Mouse (Mus musculus) neural tube, embryonic 13.5 days (tissue): ENCODE measurements at regions not wholly inside any gene's neighbourhood (a gene's known extent, or its start where the extent isn't known, plus 50 kb on each side); places are given as distances from the start of the nearest gene placed in this dataset.

ENCODE experiments used
- ATAC-seq: fragments of 200-750 bp; cut with Nextera tagmentation; 2 replicates; pipeline ENCODE4 v1.8.0; 2017; ENCODE audit warnings: low read depth, mild to moderate bottlenecking, moderate TSS enrichment, moderate library complexity
- H3K27ac ChIP-seq: fragments of 300-500 bp; sonication (generic); replicated peaks from 2 replicates; pipeline ENCODE4 v1.5.1; 2015; ENCODE audit warnings: moderate library complexity, mild to moderate bottlenecking, inconsistent platforms
- H3K27me3 ChIP-seq: fragments of 300-500 bp; sonication (generic); 2 replicates; pipeline ENCODE4 v1.6.1; 2015; ENCODE audit warnings: mild to moderate bottlenecking, inconsistent platforms
- H3K36me3 ChIP-seq: fragments of 300-500 bp; sonication (generic); 2 replicates; pipeline ENCODE4 v1.6.1; 2015; ENCODE audit warnings: mild to moderate bottlenecking, inconsistent platforms
- H3K4me1 ChIP-seq: fragments of 300-500 bp; sonication (generic); replicated peaks from 2 replicates; pipeline ENCODE4 v1.6.1; 2015; ENCODE audit warnings: inconsistent platforms
- H3K4me2 ChIP-seq: fragments of 300-500 bp; sonication (generic); 2 replicates; pipeline ENCODE4 v1.6.1; 2015; ENCODE audit warnings: inconsistent platforms, mild to moderate bottlenecking, moderate library complexity
- H3K4me3 ChIP-seq: fragments of 300-500 bp; sonication (generic); 2 replicates; pipeline ENCODE4 v1.5.1; 2015; ENCODE audit warnings: mild to moderate bottlenecking, inconsistent platforms
- H3K9ac ChIP-seq: fragments of 300-500 bp; sonication (generic); 2 replicates; pipeline ENCODE4 v1.6.1; 2015; ENCODE audit warnings: moderate library complexity, mild to moderate bottlenecking, inconsistent platforms
- H3K9me3 ChIP-seq: fragments of 300-500 bp; sonication (generic); 2 replicates; pipeline ENCODE4 v1.6.1; 2016; ENCODE audit warnings: inconsistent platforms
- WGBS: fragments of 180-500 bp; shearing (Covaris S2); methylation state at CpG from one replicate; pipeline ENCODE4 v1.1.7; 2015; 5-methylcytosine and 5-hydroxymethylcytosine counted together

GRCm38 (mm10) chr3:132237344-132237743 is 152.3 kb downstream of the Dkk2 start:
- Histone ChIP-seq H3K4me2 (no peak overlapping the region), H3K27me3 (no peaks in the 10 kb centered on the region), H3K4me3 (no peak overlapping the region), H3K36me3 (no peaks in the 10 kb centered on the region), H3K9me3 (no peaks in the 10 kb centered on the region), H3K4me1 (no peaks in the 10 kb centered on the region), H3K9ac (no peak overlapping the region), H3K27ac (no peak overlapping the region)
- ATAC-seq: no peak
- WGBS: 78% methylated on average over 3 of the region's 3 CpGs

- no peaks in the 10 kb centered on the region for H3K27me3 ChIP-seq
- H3K4me1 ChIP-seq: no peaks in the 10 kb centered on the region
- no peak overlapping the region for H3K4me3 ChIP-seq
- H3K9me3 ChIP-seq: no peaks in the 10 kb centered on the region
- WGBS: 87% methylated on average over 1 of the region's 1 CpGs
- no peak overlapping the region for H3K4me2 ChIP-seq
- no peak overlapping the region for H3K27ac ChIP-seq
- H3K36me3 ChIP-seq: no peaks in the 10 kb centered on the region
- no peak for ATAC-seq
- H3K9ac ChIP-seq: no peak overlapping the region
Measured at GRCm38 (mm10) chr3:132257834-132258233, 172.7 kb downstream of the Dkk2 start.

GRCm38 (mm10) chr3:132269641-132270040 is 184.5 kb downstream of the Dkk2 start:
- Histone ChIP-seq H3K27me3 (no peaks in the 10 kb centered on the region), H3K4me2 (no peak overlapping the region)

GRCm38 (mm10) chr3:132274786-132275185 is 189.7 kb downstream of the Dkk2 start:
- ATAC-seq: no peak
- no peaks in the 10 kb centered on the region for H3K36me3 ChIP-seq
- H3K9me3 ChIP-seq: no peaks in the 10 kb centered on the region
- H3K27ac ChIP-seq: no peak overlapping the region
- no peaks in the 10 kb centered on the region for H3K4me1 ChIP-seq
- H3K27me3 ChIP-seq: no peaks in the 10 kb centered on the region
- 82% methylated on average over 10 of the region's 10 CpGs for WGBS
- H3K4me2 ChIP-seq: no peak overlapping the region
- no peak overlapping the region for H3K4me3 ChIP-seq
- H3K9ac ChIP-seq: no peak overlapping the region

More at GRCm38 (mm10) chr3:132269641-132270040, 184.5 kb downstream of the Dkk2 start:
- no peaks in the 10 kb centered on the region for H3K9me3 ChIP-seq
- H3K36me3 ChIP-seq: no peaks in the 10 kb centered on the region
- H3K4me1 ChIP-seq: no peaks in the 10 kb centered on the region
- no peak for ATAC-seq
- H3K27ac ChIP-seq: no peak overlapping the region
- no peak overlapping the region for H3K4me3 ChIP-seq
- H3K9ac ChIP-seq: no peak overlapping the region
- WGBS: 93% methylated on average over 1 of the region's 1 CpGs

- no peaks in the 10 kb centered on the region for H3K36me3 ChIP-seq
- H3K4me2 ChIP-seq: no peak overlapping the region
- H3K4me3 ChIP-seq: no peak overlapping the region
- H3K4me1 ChIP-seq: no peaks in the 10 kb centered on the region
- ATAC-seq: no peak
- WGBS: 85% methylated on average over 1 of the region's 1 CpGs
- H3K27ac ChIP-seq: no peak overlapping the region
- H3K27me3 ChIP-seq: no peaks in the 10 kb centered on the region
- no peaks in the 10 kb centered on the region for H3K9me3 ChIP-seq
- no peak overlapping the region for H3K9ac ChIP-seq
Measured at GRCm38 (mm10) chr3:132277771-132278170, 192.7 kb downstream of the Dkk2 start.

GRCm38 (mm10) chr3:132287714-132288113 is 202.6 kb downstream of the Dkk2 start:
- no peaks in the 10 kb centered on the region for H3K4me1 ChIP-seq
- H3K9ac ChIP-seq: no peak overlapping the region
- no peak for ATAC-seq
- 71% methylated on average over 3 of the region's 3 CpGs for WGBS
- no peak overlapping the region for H3K4me2 ChIP-seq
- no peaks in the 10 kb centered on the region for H3K27me3 ChIP-seq
- no peaks in the 10 kb centered on the region for H3K36me3 ChIP-seq
- no peak overlapping the region for H3K27ac ChIP-seq
- H3K4me3 ChIP-seq: no peak overlapping the region
- no peaks in the 10 kb centered on the region for H3K9me3 ChIP-seq

GRCm38 (mm10) chr3:132326961-132327360 is 241.9 kb downstream of the Dkk2 start:
- WGBS: 81% methylated on average over 4 of the region's 4 CpGs
- no peak overlapping the region for H3K27ac ChIP-seq
- no peaks in the 10 kb centered on the region for H3K9me3 ChIP-seq
- no peaks in the 10 kb centered on the region for H3K36me3 ChIP-seq
- no peak overlapping the region for H3K4me2 ChIP-seq
- ATAC-seq: no peak
- no peaks in the 10 kb centered on the region for H3K27me3 ChIP-seq
- no peak overlapping the region for H3K4me3 ChIP-seq
- H3K4me1 ChIP-seq: no peaks in the 10 kb centered on the region
- no peak overlapping the region for H3K9ac ChIP-seq

- Histone ChIP-seq H3K9ac (no peak overlapping the region), H3K4me2 (no peak overlapping the region), H3K27ac (no peak overlapping the region), H3K4me1 (no peaks in the 10 kb centered on the region), H3K4me3 (no peak overlapping the region), H3K36me3 (no peaks in the 10 kb centered on the region), H3K9me3 (no peaks in the 10 kb centered on the region), H3K27me3 (no peaks in the 10 kb centered on the region)
- no peak for ATAC-seq
- 60% methylated on average over 3 of the region's 3 CpGs for WGBS
Measured at GRCm38 (mm10) chr3:132343625-132344024, 258.5 kb downstream of the Dkk2 start.

- 85% methylated on average over 1 of the region's 1 CpGs for WGBS
- Histone ChIP-seq H3K9me3 (no peaks in the 10 kb centered on the region), H3K36me3 (no peaks in the 10 kb centered on the region), H3K4me1 (no peaks in the 10 kb centered on the region), H3K27me3 (no peaks in the 10 kb centered on the region), H3K4me2 (no peak overlapping the region), H3K9ac (no peak overlapping the region), H3K27ac (no peak overlapping the region), H3K4me3 (no peak overlapping the region)
- no peak for ATAC-seq
Measured at GRCm38 (mm10) chr3:132345856-132346255, 260.8 kb downstream of the Dkk2 start.

- Histone ChIP-seq H3K4me3 (no peak overlapping the region), H3K27me3 (no peaks in the 10 kb centered on the region), H3K9ac (no peak overlapping the region), H3K4me1 (no peaks in the 10 kb centered on the region), H3K36me3 (no peaks in the 10 kb centered on the region), H3K4me2 (no peak overlapping the region), H3K9me3 (no peaks in the 10 kb centered on the region), H3K27ac (no peak overlapping the region)
- WGBS: 71% methylated on average over 1 of the region's 1 CpGs
- ATAC-seq: no peak
Measured at GRCm38 (mm10) chr3:132349602-132350001, 264.5 kb downstream of the Dkk2 start.

GRCm38 (mm10) chr3:132353204-132353603 is 268.1 kb downstream of the Dkk2 start:
- H3K27ac ChIP-seq: no peak overlapping the region
- H3K9me3 ChIP-seq: no peaks in the 10 kb centered on the region
- ATAC-seq: no peak
- whole genome bisulfite sequencing: 81% methylated on average over 2 of the region's 2 CpGs
- H3K36me3 ChIP-seq: no peaks in the 10 kb centered on the region
- no peak overlapping the region for H3K4me2 ChIP-seq
- H3K4me3 ChIP-seq: no peak overlapping the region
- no peaks in the 10 kb centered on the region for H3K4me1 ChIP-seq
- no peak overlapping the region for H3K9ac ChIP-seq
- H3K27me3 ChIP-seq: no peaks in the 10 kb centered on the region

- Histone ChIP-seq H3K4me2 (no peak overlapping the region), H3K4me1 (no peaks in the 10 kb centered on the region), H3K27ac (no peak overlapping the region), H3K27me3 (no peaks in the 10 kb centered on the region), H3K9me3 (no peaks in the 10 kb centered on the region), H3K36me3 (no peaks in the 10 kb centered on the region), H3K4me3 (no peak overlapping the region), H3K9ac (no peak overlapping the region)
- WGBS: 88% methylated on average over 3 of the region's 3 CpGs
- no peak for ATAC-seq
Measured at GRCm38 (mm10) chr3:132359596-132359995, 270.0 kb upstream of the Gimd1 start.

- Histone ChIP-seq H3K4me2 (no peak overlapping the region), H3K27me3 (no peaks in the 10 kb centered on the region), H3K36me3 (no peaks in the 10 kb centered on the region), H3K9me3 (no peaks in the 10 kb centered on the region), H3K4me3 (no peak overlapping the region), H3K27ac (no peak overlapping the region), H3K9ac (no peak overlapping the region), H3K4me1 (no peaks in the 10 kb centered on the region)
- no peak for ATAC-seq
- 81% methylated on average over 4 of the region's 4 CpGs for WGBS
Measured at GRCm38 (mm10) chr3:132375579-132375978, 254.0 kb upstream of the Gimd1 start.
